Mouse (Mus musculus) liver (tissue): ENCODE measurements at regions not wholly inside any gene's neighbourhood (a gene's known extent, or its start where the extent isn't known, plus 50 kb on each side); places are given as distances from the start of the nearest gene placed in this dataset.

Source experiments
- DNase-seq: peaks from one replicate; pipeline ENCODE4 v3.0.0-alpha.2; 2020; ENCODE audit warnings: mixed read lengths

- DNase-seq: no peak
These were observed 923.2 kb upstream of the Gm7489 start for GRCm38 (mm10) chr15:52961491-52961890.

GRCm38 (mm10) chr15:52963918-52964317, 920.8 kb upstream of the Gm7489 start:
- no peak for DNase-seq

- no peak for DNase-seq
These were observed 920.3 kb upstream of the Gm7489 start for GRCm38 (mm10) chr15:52964403-52964802.

- DNase-seq: peak; percentile 3
These were observed 916.9 kb upstream of the Gm7489 start for GRCm38 (mm10) chr15:52967801-52968235.

GRCm38 (mm10) chr15:52982821-52983220, 901.9 kb upstream of the Gm7489 start:
- DNase-seq: no peak

- DNase-seq: no peak
These were observed 894.1 kb upstream of the Gm7489 start for GRCm38 (mm10) chr15:52990580-52990979.

GRCm38 (mm10) chr15:52994351-52994750, 890.4 kb upstream of the Gm7489 start:
- no peak for DNase-seq

- DNase-seq: no peak
These were observed 885.5 kb upstream of the Gm7489 start for GRCm38 (mm10) chr15:52999200-52999599.

GRCm38 (mm10) chr15:52999776-53000175, 884.9 kb upstream of the Gm7489 start:
- DNase-seq: no peak

GRCm38 (mm10) chr15:53001429-53001828, 883.3 kb upstream of the Gm7489 start:
- no peak for DNase-seq

GRCm38 (mm10) chr15:53001964-53002363, 882.7 kb upstream of the Gm7489 start:
- DNase-seq: no peak

GRCm38 (mm10) chr15:53004078-53004477, 880.6 kb upstream of the Gm7489 start:
- DNase-seq: no peak

GRCm38 (mm10) chr15:53006844-53007243, 877.9 kb upstream of the Gm7489 start:
- no peak for DNase-seq

GRCm38 (mm10) chr15:53009337-53009736, 875.4 kb upstream of the Gm7489 start:
- DNase-seq: no peak
